Mouse (Mus musculus): ENCODE results near the gene Sema3d. TPM values are rescaled to one million over a fixed set of nuclear protein-coding genes. Genes with fewer than 3 reads are reported as not detected.

Gene Sema3d
- total RNA-seq, 2 experiments from 2014 or later = 3.4 to 3.9 TPM

- DNase-seq (ENCODE audit: low spot score in 2 of 2) = no peak
These were observed 115.2 kb downstream of the Sema3d start for GRCm38 (mm10) chr5:12498227-12498928.

GRCm38 (mm10) chr5:12499037-12499436 lies 115.9 kb downstream of the Sema3d start:
- no peak for DNase-seq (ENCODE audit: low spot score in 2 of 2)

- no peak for DNase-seq (ENCODE audit: low spot score in 2 of 2)
These were observed 116.8 kb downstream of the Sema3d start for GRCm38 (mm10) chr5:12499791-12500504.

- DNase-seq (ENCODE audit: low spot score in 2 of 2) = no peak
These were observed 129.3 kb downstream of the Sema3d start for GRCm38 (mm10) chr5:12512471-12512870.

- no peak for DNase-seq (ENCODE audit: low spot score in 2 of 2)
These were observed 132.1 kb downstream of the Sema3d start for GRCm38 (mm10) chr5:12515283-12515682.

- no peak for DNase-seq (ENCODE audit: low spot score in 2 of 2)
These were observed 142.1 kb downstream of the Sema3d start for GRCm38 (mm10) chr5:12525235-12525767.

GRCm38 (mm10) chr5:12528596-12528995 lies 145.4 kb downstream of the Sema3d start:
- no peak for DNase-seq (ENCODE audit: low spot score in 2 of 2)

GRCm38 (mm10) chr5:12529771-12530170 lies 146.6 kb downstream of the Sema3d start:
- no peak for DNase-seq (ENCODE audit: low spot score in 2 of 2)

GRCm38 (mm10) chr5:12541268-12541667 lies 158.1 kb downstream of the Sema3d start:
- peak in 1 of 2 experiments; percentile 49 for DNase-seq (ENCODE audit: low spot score in 2 of 2)

- DNase-seq (ENCODE audit: low spot score in 2 of 2) = no peak
These were observed 166.0 kb downstream of the Sema3d start for GRCm38 (mm10) chr5:12549046-12549669.

GRCm38 (mm10) chr5:12555401-12555800 lies 172.2 kb downstream of the Sema3d start:
- no peak for DNase-seq (ENCODE audit: low spot score in 2 of 2)

GRCm38 (mm10) chr5:12557889-12558288 lies 174.7 kb downstream of the Sema3d start:
- peak in 1 of 2 experiments; percentile 34 for DNase-seq (ENCODE audit: low spot score in 2 of 2)

GRCm38 (mm10) chr5:12561740-12562139 lies 178.6 kb downstream of the Sema3d start:
- DNase-seq (ENCODE audit: low spot score in 2 of 2) = no peak

- DNase-seq (ENCODE audit: low spot score in 2 of 2) = peak; percentile 23 to 86
These were observed 179.0 kb downstream of the Sema3d start for GRCm38 (mm10) chr5:12562204-12562603.

GRCm38 (mm10) chr5:12563132-12563531 lies 179.9 kb downstream of the Sema3d start:
- DNase-seq (ENCODE audit: low spot score in 2 of 2) = no peak

- peak in 1 of 2 experiments; percentile 13 for DNase-seq (ENCODE audit: low spot score in 2 of 2)
These were observed 181.5 kb downstream of the Sema3d start for GRCm38 (mm10) chr5:12564602-12565220.

GRCm38 (mm10) chr5:12566568-12566967 lies 183.4 kb downstream of the Sema3d start:
- no peak for DNase-seq (ENCODE audit: low spot score in 2 of 2)

GRCm38 (mm10) chr5:12574551-12574950 lies 191.4 kb downstream of the Sema3d start:
- no peak for DNase-seq (ENCODE audit: low spot score in 2 of 2)

GRCm38 (mm10) chr5:12575262-12575661 lies 192.1 kb downstream of the Sema3d start:
- DNase-seq (ENCODE audit: low spot score in 2 of 2) = no peak

- DNase-seq (ENCODE audit: low spot score in 2 of 2) = no peak
These were observed 196.6 kb downstream of the Sema3d start for GRCm38 (mm10) chr5:12579752-12580151.

- DNase-seq (ENCODE audit: low spot score in 2 of 2) = no peak
These were observed 199.4 kb downstream of the Sema3d start for GRCm38 (mm10) chr5:12582540-12582939.

Measured in layer of hippocampus, adult 18-20 months (tissue).